In genomic region chr19:5496052-5496370, GRCm38 (mm10) we compare ENCODE assay signal across 17 mouse cellular contexts. TPM values are rescaled to one million over a fixed set of nuclear protein-coding genes. Genes with fewer than 3 reads are reported as not detected.
"Had no signal": no experiment of that assay in that cellular context is flagged by ENCODE, and none has a peak within 500 bp of the region (broad histone marks: within the 10 kb centered on the region; RNA-seq: fewer than 3 reads in every experiment).

No protein-coding gene starts in this region.

- H3K9ac ChIP-seq: kidney, embryonic 15.5 days; limb, embryonic 12.5 days; liver, embryonic 13.5 days; liver, postnatal 0 days; lung, embryonic 15.5 days; midbrain, embryonic 13.5 days; neural tube, embryonic 15.5 days had no signal

- H3K4me2 ChIP-seq: kidney, embryonic 15.5 days; limb, embryonic 12.5 days; liver, embryonic 13.5 days; lung, embryonic 15.5 days; midbrain, embryonic 13.5 days; neural tube, embryonic 15.5 days had no signal

- H3K4me3 ChIP-seq: kidney, embryonic 15.5 days; layer of hippocampus, adult 2 months; limb, embryonic 12.5 days; liver, embryonic 13.5 days; lung, embryonic 15.5 days; megakaryocyte, embryonic 14.5 days; midbrain, embryonic 13.5 days; neural tube, embryonic 15.5 days had no signal

- H3K9me3 ChIP-seq: kidney, embryonic 15.5 days; limb, embryonic 12.5 days; liver, embryonic 13.5 days; lung, embryonic 15.5 days; megakaryocyte, embryonic 14.5 days; midbrain, embryonic 13.5 days; neural tube, embryonic 15.5 days had no signal

- H3K27me3 ChIP-seq: kidney, embryonic 15.5 days; limb, embryonic 12.5 days; liver, embryonic 13.5 days; lung, embryonic 15.5 days; megakaryocyte, embryonic 14.5 days; midbrain, embryonic 13.5 days; neural tube, embryonic 15.5 days had no signal

- DNase-seq: kidney, postnatal 36 days; liver; liver, embryonic 13.5 days; liver, postnatal 0 days; lung, postnatal 14 days; right cerebral cortex, adult 18-20 months; right cerebral cortex, postnatal 25 days; thymus, adult 18-20 months; thymus, postnatal 14 days had no signal

- ATAC-seq: liver, postnatal 0 days; midbrain, embryonic 13.5 days had no signal

- H3K27ac ChIP-seq: layer of hippocampus, adult 2 months; limb, embryonic 12.5 days; liver, embryonic 13.5 days; lung, embryonic 15.5 days; macrophage; midbrain, embryonic 13.5 days; neural tube, embryonic 15.5 days had no signal

RNA-seq across cellular contexts. Expression of gene 1700020D05Rik, which starts 7.6 kb away (rescaled TPM):
- polyA plus RNA-seq: liver, postnatal 0 days had no signal
